Mouse (Mus musculus): Measurements from ENCODE around the gene Mdk.
A peak's percentile ranks its signal among the peaks of the same experiment; 100 is the strongest.

Gene Mdk

GRCm38 (mm10) chr2:91913328-91914110 is 18.6 kb downstream of the Mdk start:
- no peak for DNase-seq (ENCODE audit: low read depth, low spot score)

- DNase-seq (ENCODE audit: low read depth, low spot score), result peak; percentile 27
These were observed 19.5 kb downstream of the Mdk start for GRCm38 (mm10) chr2:91912616-91913015.

- DNase-seq (ENCODE audit: low read depth, low spot score), result no peak
These were observed 26.0 kb downstream of the Mdk start for GRCm38 (mm10) chr2:91906141-91906540.

- DNase-seq (ENCODE audit: low read depth, low spot score), result peak; percentile 76
These were observed 27.3 kb downstream of the Mdk start for GRCm38 (mm10) chr2:91904618-91905307.

- peak; percentile 86 for DNase-seq (ENCODE audit: low read depth, low spot score)
These were observed 28.7 kb downstream of the Mdk start for GRCm38 (mm10) chr2:91903171-91903925.

- peak; percentile 90 for DNase-seq (ENCODE audit: low read depth, low spot score)
These were observed 29.8 kb downstream of the Mdk start for GRCm38 (mm10) chr2:91902336-91902735.

- no peak for DNase-seq (ENCODE audit: low read depth, low spot score)
These were observed 31.7 kb downstream of the Mdk start for GRCm38 (mm10) chr2:91900431-91900830.

- DNase-seq (ENCODE audit: low read depth, low spot score), result peak; percentile 49
These were observed 33.0 kb downstream of the Mdk start for GRCm38 (mm10) chr2:91899141-91899540.

GRCm38 (mm10) chr2:91897968-91898367 is 34.1 kb downstream of the Mdk start:
- no peak for DNase-seq (ENCODE audit: low read depth, low spot score)

GRCm38 (mm10) chr2:91895401-91895800 is 36.7 kb downstream of the Mdk start:
- DNase-seq (ENCODE audit: low read depth, low spot score), result no peak

GRCm38 (mm10) chr2:91894716-91895115 is 37.4 kb downstream of the Mdk start:
- no peak for DNase-seq (ENCODE audit: low read depth, low spot score)

- DNase-seq (ENCODE audit: low read depth, low spot score), result no peak
These were observed 47.5 kb downstream of the Mdk start for GRCm38 (mm10) chr2:91884616-91885015.

- peak; percentile 71 for DNase-seq (ENCODE audit: low read depth, low spot score)
These were observed 48.1 kb downstream of the Mdk start for GRCm38 (mm10) chr2:91883961-91884360.

Data from brain, adult 2 months (tissue).